ENCODE assay signal across 12 mouse cellular contexts in the genomic region with DNA sequence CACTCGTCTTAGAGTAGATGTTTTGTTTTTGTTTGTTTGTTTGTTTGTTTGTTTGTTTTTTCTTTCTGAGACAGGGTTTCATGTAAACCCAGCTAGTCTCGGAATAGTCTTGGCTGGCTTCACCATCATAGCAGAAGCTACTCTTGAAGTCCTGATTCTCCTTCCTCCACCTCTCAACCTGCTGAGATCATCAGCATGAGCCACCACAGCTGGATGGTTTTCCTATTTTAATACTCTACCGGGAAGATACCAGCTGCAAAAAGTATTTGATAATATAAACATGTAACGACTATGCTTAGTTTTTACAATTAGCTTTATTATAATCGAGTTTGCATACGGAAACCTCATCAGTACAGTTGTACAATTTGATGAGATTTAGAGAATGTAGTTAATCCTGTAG. TPM values are rescaled to one million over a fixed set of nuclear protein-coding genes. Genes with fewer than 3 reads are reported as not detected.
DNase-seq lines count a peak whose midpoint lies in the region; ATAC-seq and TF ChIP-seq lines count a peak whose summit lies in the region.
"Had no signal": no experiment of that assay in that cellular context is flagged by ENCODE, and none has a peak within 500 bp of the region (broad histone marks: within the 10 kb centered on the region; RNA-seq: fewer than 3 reads in every experiment).

No protein-coding gene starts in this region.

- 0 out of 2 replicates have a peak overlapping the region, but pooled peaks have one; percentile 4 for H3K4me2 ChIP-seq in heart, embryonic 13.5 days
- no peak overlapping the region for H3K4me2 ChIP-seq in kidney, postnatal 0 days (ENCODE audit: low read length)
- no peak overlapping the region for H3K4me2 ChIP-seq in kidney, embryonic 14.5 days (replicated peaks; ENCODE audit: low read depth, low read length)

- H3K9ac ChIP-seq in heart, embryonic 13.5 days: no peak overlapping the region
- H3K9ac ChIP-seq in kidney, postnatal 0 days (ENCODE audit: low read depth, low read length): no peak overlapping the region
- no peak overlapping the region for H3K9ac ChIP-seq in kidney, embryonic 14.5 days (ENCODE audit: low read depth, low read length)
- H3K9ac ChIP-seq: forebrain, postnatal 0 days had no signal

- H3K27me3 ChIP-seq in heart, embryonic 13.5 days (replicated peaks): no peaks in the 10 kb centered on the region
- H3K27me3 ChIP-seq in kidney, postnatal 0 days (ENCODE audit: insufficient read depth, low read length): no peaks in the 10 kb centered on the region
- no peaks in the 10 kb centered on the region for H3K27me3 ChIP-seq in kidney, embryonic 14.5 days (ENCODE audit: control insufficient read depth, insufficient read depth, low read length)
- no peaks in the 10 kb centered on the region for H3K27me3 ChIP-seq in thymus, adult 2 months (ENCODE audit: control insufficient read depth, insufficient read depth, low read length)
- no peaks in the 10 kb centered on the region for H3K27me3 ChIP-seq in small intestine, adult 2 months (ENCODE audit: control insufficient read depth, insufficient read depth, low read length)

- no peak overlapping the region for H3K4me3 ChIP-seq in heart, embryonic 13.5 days
- no peak overlapping the region for H3K4me3 ChIP-seq in kidney, postnatal 0 days (replicated peaks; ENCODE audit: low read depth, low read length)
- no peak overlapping the region for H3K4me3 ChIP-seq in kidney, embryonic 14.5 days (ENCODE audit: low read length)
- H3K4me3 ChIP-seq in thymus, adult 2 months (ENCODE audit: control insufficient read depth, insufficient read depth, low read length): no peak overlapping the region
- no peak overlapping the region for H3K4me3 ChIP-seq in small intestine, adult 2 months (ENCODE audit: low read depth, low read length)
- H3K4me3 ChIP-seq: myocyte had no signal

- H3K4me1 ChIP-seq in heart, embryonic 13.5 days: peaks cover 51% of the 10 kb centered on the region
- peaks cover 34% of the 10 kb centered on the region for H3K4me1 ChIP-seq in kidney, postnatal 0 days (replicated peaks; ENCODE audit: insufficient read depth, low read length)
- peaks cover 23% of the 10 kb centered on the region for H3K4me1 ChIP-seq in kidney, embryonic 14.5 days (ENCODE audit: control insufficient read depth, insufficient read depth, low read length)
- H3K4me1 ChIP-seq in thymus, adult 2 months (replicated peaks; ENCODE audit: control insufficient read depth, insufficient read depth, low read length): peaks cover 32% of the 10 kb centered on the region
- peaks cover 4% of the 10 kb centered on the region; the same call in 1 of the 2 replicates for H3K4me1 ChIP-seq in small intestine, adult 2 months (ENCODE audit: control insufficient read depth, insufficient read depth, insufficient read length, low read length)

- no peak for TF ChIP-seq POLR2A in thymus, adult 2 months (IDR thresholded peaks at IDR 0.05; ENCODE audit: control insufficient read depth, extremely low read depth, insufficient read depth, low read length, poor library complexity)
- TF ChIP-seq POLR2A in small intestine, adult 2 months (IDR thresholded peaks at IDR 0.05; ENCODE audit: low read depth, low read length): no peak

- DNase-seq in heart, adult 8-10 months (ENCODE audit: low spot score): no peak
- DNase-seq in kidney, postnatal 0 days (ENCODE audit: low spot score): no peak
- DNase-seq in thymus, adult 2 months: no peak
- DNase-seq in thymus, adult 18-20 months: no peak
- no peak for DNase-seq in gastrocnemius, postnatal 4 days (ENCODE audit: low spot score in 2 of 2)
- DNase-seq: adrenal gland, adult 8-10 months; forebrain, postnatal 0 days; kidney, postnatal 14 days had no signal

- 65% methylated on average over 6 of the region's 6 CpGs for WGBS in heart, embryonic 13.5 days
- 57% methylated on average over 6 of the region's 6 CpGs for WGBS in kidney, postnatal 0 days
- 72% methylated on average over 6 of the region's 6 CpGs for WGBS in kidney, embryonic 14.5 days
- 75% methylated on average over 6 of the region's 6 CpGs for WGBS in thymus, adult 2 months
- 69% methylated on average over 6 of the region's 6 CpGs for WGBS in small intestine, adult 2 months

- no peak for TF ChIP-seq CTCF in kidney, postnatal 0 days (IDR thresholded peaks at IDR 0.05; ENCODE audit: low read depth)
- TF ChIP-seq CTCF in thymus, adult 2 months (IDR thresholded peaks at IDR 0.05; ENCODE audit: borderline replicate concordance, control insufficient read depth, extremely low read depth, insufficient read depth, low read length, poor library complexity): no peak
- TF ChIP-seq CTCF in small intestine, adult 2 months (IDR thresholded peaks at IDR 0.05; ENCODE audit: extremely low read depth, insufficient read length, insufficient replicate concordance, low read depth, low read length): no peak

- H3K9me3 ChIP-seq in heart, embryonic 13.5 days: no peaks in the 10 kb centered on the region
- no peaks in the 10 kb centered on the region for H3K9me3 ChIP-seq in kidney, postnatal 0 days (replicated peaks; ENCODE audit: low read length)
- no peaks in the 10 kb centered on the region for H3K9me3 ChIP-seq in kidney, embryonic 14.5 days (ENCODE audit: control insufficient read depth, low read length)

- H3K36me3 ChIP-seq in heart, embryonic 13.5 days: peaks cover 28% of the 10 kb centered on the region
- H3K36me3 ChIP-seq in kidney, postnatal 0 days (ENCODE audit: insufficient read depth, low read length): 0 out of 2 replicates have a peak, but pooled peaks cover 6% of the 10 kb centered on the region
- H3K36me3 ChIP-seq in kidney, embryonic 14.5 days (ENCODE audit: control insufficient read depth, insufficient read depth, low read length): peaks cover 4% of the 10 kb centered on the region
- no peaks in the 10 kb centered on the region for H3K36me3 ChIP-seq in thymus, adult 2 months (ENCODE audit: control insufficient read depth, insufficient read depth, low read length)
- peaks cover 22% of the 10 kb centered on the region for H3K36me3 ChIP-seq in small intestine, adult 2 months (ENCODE audit: control insufficient read depth, insufficient read depth, low read length)

- peak overlapping the region; percentile 81 for H3K27ac ChIP-seq in heart, embryonic 13.5 days (replicated peaks)
- H3K27ac ChIP-seq in kidney, postnatal 0 days: peak overlapping the region; percentile 62
- H3K27ac ChIP-seq in kidney, embryonic 14.5 days (ENCODE audit: low read depth, low read length): no peak overlapping the region
- H3K27ac ChIP-seq in thymus, adult 2 months (ENCODE audit: control insufficient read depth, insufficient read depth, low read length): peak overlapping the region; percentile 51; the same call in 1 of the 2 replicates
- H3K27ac ChIP-seq in small intestine, adult 2 months (ENCODE audit: insufficient read depth, low read depth, low read length): peak overlapping the region; percentile 74

- no peak for ATAC-seq in heart, embryonic 13.5 days (ENCODE audit: extremely low read depth, insufficient number of reproducible peaks, low FRiP score, low TSS enrichment)
- no peak for ATAC-seq in kidney, postnatal 0 days (replicated peaks; ENCODE audit: low FRiP score, low read depth)
- ATAC-seq in kidney, embryonic 14.5 days (ENCODE audit: low FRiP score, low TSS enrichment): no peak

RNA-seq across cellular contexts. Expression of a gene that starts 21.5 kb away (rescaled TPM):
- polyA plus RNA-seq in heart, embryonic 13.5 days (2015; fragmentation: Nextera tagmentation; extraction: Ambion mirVana): 13.8 and 16.0 TPM in 2 replicates
- total RNA-seq in heart, adult 8-10 months (2022): 10 to 100 TPM; 38.1 to 49.1 (median 44.8) TPM
- 93.6 and 93.8 TPM in 2 replicates for polyA plus RNA-seq in kidney, postnatal 0 days (2015; fragmentation: Nextera tagmentation; extraction: Ambion mirVana)
- 46.9 and 56.9 TPM in 2 replicates for polyA plus RNA-seq in kidney, embryonic 14.5 days (2014; fragmentation: Nextera tagmentation; extraction: Ambion mirVana)
- 17.5 and 21.8 TPM in 2 replicates for polyA plus RNA-seq in thymus, adult 2 months (2012; rRNA removed)
- polyA plus RNA-seq in small intestine, adult 2 months (2012; rRNA removed): 11.1 and 18.6 TPM in 2 replicates
- 10 to 100 TPM; 33.4 to 42.6 TPM for total RNA-seq in gastrocnemius, postnatal 4 days (2021)
